Mouse (Mus musculus) skeletal muscle tissue, adult 2 months (tissue): Measurements from ENCODE around the gene Mad2l2.
"Not testable (repeated sequence)": the region's sequence is repeated elsewhere in the genome, so short reads cannot be mapped to it uniquely, and the experiment has no call there.

Source experiments
- DNase-seq: peaks from one replicate; pipeline ENCODE4 v3.0.0-alpha.2; 2012; ENCODE audit warnings: low read depth, low spot score

Mad2l2 gene

DNA sequence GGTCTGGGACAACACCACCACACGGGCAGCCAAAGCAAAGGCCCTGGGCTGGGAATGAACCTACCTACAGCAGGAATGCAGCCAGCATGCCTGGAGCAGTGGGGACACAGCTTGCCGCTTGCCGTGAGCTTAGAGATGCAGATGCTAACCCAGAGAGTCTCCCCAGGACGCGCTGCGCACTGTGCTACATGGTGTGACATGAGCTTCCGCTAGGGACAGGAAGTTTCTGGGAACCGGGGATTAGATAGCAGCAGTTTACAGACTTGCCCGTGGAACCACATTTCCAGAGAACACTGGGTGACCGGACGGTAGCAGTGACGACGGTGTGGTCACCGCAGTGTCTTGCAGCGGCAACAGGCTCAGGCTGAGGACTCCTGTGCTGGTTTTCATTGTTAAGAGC, 39.4 kb downstream of the Mad2l2 start:
- no peak for DNase-seq

DNA sequence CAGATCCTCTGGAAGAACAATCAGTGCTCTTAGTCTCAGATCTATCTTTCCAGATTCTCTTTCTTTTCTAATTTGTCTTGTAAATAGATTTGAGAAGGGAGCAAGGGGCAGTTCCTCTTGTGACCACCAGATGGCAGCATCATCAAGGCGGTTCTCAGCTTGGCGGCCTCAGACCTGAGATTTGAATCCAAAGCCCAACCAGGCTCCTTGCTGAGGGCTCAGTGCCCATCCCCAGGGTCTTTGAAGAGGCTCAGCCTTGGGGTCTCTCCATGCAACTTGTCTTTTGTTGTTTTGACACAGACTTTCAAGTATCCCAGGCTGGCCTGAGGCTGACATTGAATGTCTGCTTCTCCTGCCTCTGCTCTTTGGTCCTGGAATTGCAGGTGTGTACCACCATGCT, 40.7 kb downstream of the Mad2l2 start:
- no peak for DNase-seq

DNA sequence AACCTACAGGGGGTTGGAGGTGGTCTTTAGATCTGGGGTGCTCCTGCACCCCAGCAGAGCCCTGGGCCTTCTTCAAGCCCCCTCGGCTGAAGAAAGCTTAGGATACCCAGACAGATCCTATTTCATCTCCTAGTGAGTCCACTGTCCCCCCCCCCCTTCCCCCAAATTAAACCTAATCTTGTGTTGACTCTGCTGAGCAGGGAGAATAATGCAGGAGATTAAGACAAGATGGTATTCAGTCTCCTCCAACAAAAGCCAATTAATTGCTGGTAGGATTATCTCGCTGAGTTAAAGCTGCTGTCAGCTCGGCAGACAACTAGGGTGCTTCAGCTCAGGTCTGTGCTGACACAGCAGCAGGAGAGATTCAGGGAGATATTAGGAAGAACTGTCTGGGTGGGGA, 41.1 kb downstream of the Mad2l2 start:
- no peak for DNase-seq

DNA sequence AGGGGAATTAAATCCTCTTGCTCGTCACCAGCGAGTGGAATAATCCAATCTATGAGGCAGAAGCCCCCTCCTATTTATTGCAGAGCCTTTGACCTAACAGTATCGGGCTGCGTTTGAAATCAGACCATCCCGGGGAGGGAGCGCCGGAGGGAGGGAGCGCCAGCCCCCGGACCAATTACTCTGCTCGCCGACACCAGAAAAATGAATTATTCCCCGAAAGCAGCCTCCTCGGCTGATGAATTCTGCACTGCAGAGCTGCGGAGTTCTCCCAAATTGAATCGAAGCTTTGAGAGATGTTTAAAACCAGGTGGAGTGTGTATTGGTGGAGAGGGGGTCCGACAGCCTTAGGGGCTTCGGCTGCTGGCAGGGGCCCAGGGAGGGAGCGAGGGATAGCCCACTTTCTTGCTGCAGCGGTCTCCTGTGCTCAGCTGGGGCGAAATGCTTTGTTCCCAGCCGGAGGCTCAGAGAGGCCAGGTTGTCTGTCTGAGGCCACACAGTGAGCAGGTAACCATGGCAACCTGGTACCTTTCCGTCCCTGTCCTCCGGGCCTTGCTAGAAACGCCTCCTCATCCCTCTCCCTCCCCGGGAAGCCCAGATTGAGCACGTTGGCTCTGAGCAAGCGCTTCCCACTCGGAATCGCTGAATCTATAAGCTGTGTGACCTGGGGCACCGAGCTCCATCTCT, 43.8 kb downstream of the Mad2l2 start:
- DNase-seq = no peak

DNA sequence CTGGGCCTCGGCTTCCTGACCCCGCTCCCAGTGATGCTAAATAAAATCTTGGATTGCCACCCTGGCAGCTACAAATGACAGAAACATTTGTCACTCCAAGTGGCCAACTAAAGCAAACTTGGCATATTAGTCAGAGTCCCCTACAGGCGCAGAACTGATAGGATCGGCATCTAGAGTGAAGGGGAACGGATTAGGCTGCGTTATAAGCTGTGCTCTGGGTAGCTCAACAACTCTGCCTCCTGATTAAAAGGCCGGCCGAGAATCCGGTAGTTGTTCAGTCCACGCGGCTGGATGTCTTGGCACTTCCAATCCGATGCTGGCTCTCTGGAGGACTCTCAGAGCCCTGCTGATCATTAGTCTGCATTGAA, 44.3 kb downstream of the Mad2l2 start:
- no peak for DNase-seq

DNA sequence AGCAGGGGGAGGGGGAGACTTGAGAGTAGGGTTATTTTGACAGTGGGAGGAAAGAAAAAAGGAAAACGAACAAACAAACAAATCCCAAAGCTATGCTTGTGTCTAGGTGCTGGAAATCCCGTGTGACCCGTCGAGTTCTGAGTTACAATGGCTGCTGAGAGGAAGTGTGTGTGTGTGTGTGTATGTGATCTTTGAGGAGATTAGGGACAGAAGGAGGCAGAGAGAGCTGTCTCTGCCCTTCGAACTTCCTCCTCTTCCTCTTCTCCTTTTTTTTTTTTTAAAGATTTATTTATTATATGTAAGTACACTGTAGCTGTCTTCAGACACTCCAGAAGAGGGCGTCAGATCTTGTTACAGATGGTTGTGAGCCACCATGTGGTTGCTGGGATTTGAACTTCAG, 46.4 kb downstream of the Mad2l2 start:
- not testable (repeated sequence) for DNase-seq

DNA sequence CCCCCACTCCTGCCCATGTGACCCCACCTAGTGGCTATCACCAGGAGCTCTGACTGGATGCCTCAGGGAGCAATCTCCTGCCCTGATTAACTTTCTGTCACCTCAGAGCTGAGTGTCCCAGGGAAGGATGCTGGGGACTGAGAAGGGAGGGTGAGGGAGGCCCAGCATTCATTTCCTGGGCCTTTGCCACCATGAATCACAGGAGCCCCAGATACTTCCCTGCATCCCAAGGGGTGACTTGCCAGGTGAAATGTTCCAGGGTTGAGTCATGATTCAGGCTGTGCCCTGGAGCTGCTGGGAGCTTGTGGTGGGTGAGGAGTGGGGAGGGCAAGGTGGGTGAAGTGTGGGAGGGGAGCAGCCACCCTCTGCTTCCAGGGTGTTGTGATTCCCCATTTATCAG, 47.5 kb downstream of the Mad2l2 start:
- no peak for DNase-seq

DNA sequence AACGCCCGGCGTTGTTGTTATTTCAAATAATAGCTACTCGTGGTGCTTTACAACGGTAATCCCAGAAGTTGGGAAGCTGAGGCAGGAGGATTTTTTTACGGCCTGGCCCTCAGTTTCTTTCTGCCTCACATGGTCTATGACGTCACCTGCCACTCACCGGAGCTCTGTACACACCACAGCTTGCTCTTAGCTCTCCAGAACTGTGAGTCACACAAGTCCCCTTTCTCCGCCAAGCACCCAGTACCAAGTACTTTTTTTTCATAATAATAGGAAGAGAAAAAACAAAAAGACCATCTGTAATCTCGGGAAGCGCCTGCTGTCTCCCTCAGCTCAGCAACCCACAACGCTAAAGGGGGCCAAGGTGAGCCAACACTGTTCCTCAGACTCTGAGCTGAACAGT, 51.3 kb downstream of the Mad2l2 start:
- DNase-seq = no peak

DNA sequence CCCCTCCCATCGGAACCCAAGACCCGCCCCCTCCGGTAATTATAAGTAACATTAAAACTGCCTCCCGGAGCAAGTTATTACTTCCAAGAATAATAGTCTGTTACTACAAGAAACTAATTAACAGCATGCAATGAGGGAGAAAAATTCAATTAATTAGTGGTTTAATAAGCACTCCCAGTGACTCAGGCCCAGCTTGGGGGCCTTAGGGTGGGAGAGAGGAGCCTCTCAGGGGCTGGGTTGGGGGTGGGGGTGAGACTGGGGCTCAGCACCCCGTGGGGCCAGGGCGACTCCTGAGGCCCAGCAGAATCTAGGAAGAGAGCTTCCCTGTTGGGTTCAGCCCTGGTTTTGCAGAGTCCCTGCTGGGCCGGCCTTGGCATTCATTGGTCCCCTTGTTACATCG, 52.2 kb downstream of the Mad2l2 start:
- DNase-seq = no peak

DNA sequence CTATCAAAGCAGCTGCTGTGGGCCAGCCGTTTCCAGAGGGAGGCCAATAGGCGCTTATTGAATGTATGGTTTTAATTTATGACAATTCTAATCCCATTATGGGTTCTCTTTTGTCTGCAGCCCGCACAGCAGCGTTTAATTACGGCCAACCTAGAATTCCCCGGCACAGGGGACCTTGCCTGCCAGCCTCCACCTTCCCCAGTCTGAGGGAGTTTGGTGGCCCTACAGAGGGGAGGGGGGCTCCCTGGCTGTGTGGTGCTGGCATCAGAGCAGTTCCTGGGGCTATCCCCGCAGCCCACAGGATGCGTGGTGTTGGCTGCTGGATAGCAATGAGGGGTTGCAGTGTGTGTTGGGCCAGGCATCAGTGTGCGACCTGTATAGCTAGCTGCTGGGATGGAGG, 54.4 kb downstream of the Mad2l2 start:
- DNase-seq = no peak

DNA sequence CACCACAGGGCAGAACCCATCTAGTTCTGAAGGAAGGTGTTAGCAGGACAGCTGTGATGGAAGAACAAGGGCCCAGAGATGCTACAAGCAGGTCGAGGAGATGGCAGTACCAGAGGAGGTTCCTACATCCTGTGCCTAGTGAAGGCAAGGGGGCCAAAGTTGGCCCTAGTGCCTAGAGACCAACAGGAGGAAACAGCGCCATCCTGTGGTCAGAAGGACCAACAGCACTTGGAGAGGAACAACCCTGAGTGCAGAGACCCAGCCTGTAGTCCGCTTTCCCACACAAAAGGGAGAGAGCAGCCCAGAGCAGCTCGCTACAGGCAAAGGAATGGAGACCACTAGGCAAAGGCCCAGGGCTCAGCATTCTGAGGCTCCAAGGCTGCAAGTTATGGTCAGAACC, 55.6 kb downstream of the Mad2l2 start:
- no peak for DNase-seq

DNA sequence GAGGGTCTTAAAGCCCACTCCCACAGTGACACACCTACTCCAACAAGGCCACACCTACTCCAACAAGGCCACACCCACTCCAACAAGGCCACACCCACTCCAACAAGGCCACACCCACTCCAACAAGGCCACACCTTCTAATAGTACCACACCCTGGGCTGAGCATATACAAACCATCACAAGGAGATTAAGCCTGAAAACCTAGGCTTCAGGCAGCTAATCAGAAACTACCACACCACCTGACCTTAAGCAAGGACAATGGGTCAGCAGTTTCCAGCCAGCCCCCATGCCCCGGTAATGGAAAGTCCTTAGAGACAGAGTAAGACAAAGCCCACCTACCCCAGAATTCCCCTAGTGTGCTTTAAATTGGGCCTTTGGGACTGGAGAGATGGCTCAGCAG, 58.6 kb downstream of the Mad2l2 start:
- not testable (repeated sequence) for DNase-seq

DNA sequence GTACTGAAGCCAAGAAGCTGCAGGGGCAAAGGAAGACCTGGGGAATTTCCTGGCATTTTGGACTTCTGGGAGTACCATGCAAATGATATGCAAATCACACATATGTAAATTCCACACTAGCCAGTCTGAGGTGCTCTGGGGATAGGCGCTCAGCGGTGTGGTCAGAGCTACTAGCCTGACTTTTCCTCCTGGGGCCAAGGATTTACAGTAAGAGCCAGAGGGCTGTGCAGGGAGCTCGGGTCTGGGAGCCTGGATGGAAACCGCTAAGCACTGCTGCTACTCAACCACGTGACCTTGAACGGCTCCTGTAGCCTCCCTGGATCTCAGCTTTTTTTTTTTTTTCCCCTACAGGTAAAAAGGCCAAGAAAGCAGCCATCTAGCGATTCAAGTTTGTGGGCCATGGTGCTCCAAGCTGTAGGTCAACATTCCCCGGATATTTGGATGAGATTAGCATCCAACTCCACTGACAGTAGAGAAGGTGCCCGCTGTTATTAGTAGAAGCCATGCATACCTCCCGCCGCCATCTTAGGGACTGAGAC, 62.6 kb downstream of the Mad2l2 start:
- no peak for DNase-seq

DNA sequence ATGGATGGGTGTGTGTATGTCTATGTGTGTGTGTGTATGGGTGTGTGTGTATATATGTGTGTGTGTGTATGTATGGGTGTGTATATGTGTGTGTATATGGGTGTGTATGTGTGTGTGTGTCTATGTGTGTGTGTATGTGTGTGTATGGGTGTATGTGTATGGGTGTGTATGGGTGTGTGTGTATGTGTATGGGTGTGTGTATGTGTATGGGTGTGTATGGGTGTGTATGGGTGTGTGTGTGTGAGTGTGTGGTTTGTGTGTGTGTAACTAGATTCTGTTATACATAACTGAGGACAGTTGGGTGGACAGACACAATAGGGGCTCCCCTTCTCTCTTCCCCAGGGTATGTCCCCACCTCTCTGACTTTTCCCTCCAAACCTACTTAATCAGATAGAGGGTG, 64.2 kb downstream of the Mad2l2 start:
- no peak for DNase-seq
